Mouse (Mus musculus) forebrain, embryonic 11.5 days (tissue): ENCODE measurements at regions not wholly inside any gene's neighbourhood (a gene's known extent, or its start where the extent isn't known, plus 50 kb on each side); places are given as distances from the start of the nearest gene placed in this dataset.
A peak's percentile ranks its signal among the peaks of the same experiment; 100 is the strongest.

Source experiments
- ATAC-seq: fragments of 200-750 bp; cut with Nextera tagmentation; replicated peaks from 2 replicates; pipeline ENCODE4 v1.8.0; 2017; ENCODE audit warnings: moderate TSS enrichment; ENCODE audit not compliant: low FRiP score
- DNase-seq: peaks from one replicate; pipeline ENCODE4 v3.0.0-alpha.2; 2017; ENCODE audit warnings: low spot score
- H3K27ac ChIP-seq: fragments of 300-500 bp; sonication (generic); 2 replicates; pipeline ENCODE4 v1.5.1; 2014; ENCODE audit warnings: low read depth, low read length
- H3K27me3 ChIP-seq: fragments of 300-500 bp; sonication (generic); 2 replicates; pipeline ENCODE4 v1.6.1; 2014; ENCODE audit warnings: mild to moderate bottlenecking, low read length, mixed read lengths; ENCODE audit not compliant: control insufficient read depth, insufficient read depth
- H3K36me3 ChIP-seq: fragments of 300-500 bp; sonication (generic); 2 replicates; pipeline ENCODE4 v1.6.1; 2014; ENCODE audit warnings: mild to moderate bottlenecking, low read length, moderate library complexity, mixed read lengths; ENCODE audit not compliant: control insufficient read depth, insufficient read depth
- H3K4me1 ChIP-seq: fragments of 300-500 bp; sonication (generic); replicated peaks from 2 replicates; pipeline ENCODE4 v1.6.1; 2014; ENCODE audit warnings: low read length, mixed read lengths; ENCODE audit not compliant: control insufficient read depth, insufficient read depth
- H3K4me2 ChIP-seq: fragments of 300-500 bp; sonication (generic); 2 replicates; pipeline ENCODE4 v1.6.1; 2014; ENCODE audit warnings: low read depth, mild to moderate bottlenecking, low read length, moderate library complexity, mixed read lengths; ENCODE audit not compliant: severe bottlenecking
- H3K4me3 ChIP-seq: fragments of 300-500 bp; sonication (generic); 2 replicates; pipeline ENCODE4 v1.5.1; 2014; ENCODE audit warnings: low read depth, low read length
- H3K9ac ChIP-seq: fragments of 300-500 bp; sonication (generic); 2 replicates; pipeline ENCODE4 v1.6.1; 2014; ENCODE audit warnings: low read length
- H3K9me3 ChIP-seq: fragments of 300-500 bp; sonication (generic); 2 replicates; pipeline ENCODE4 v1.6.1; 2016; ENCODE audit warnings: low read length, mixed read lengths; ENCODE audit not compliant: control insufficient read depth
- WGBS: fragments of 180-500 bp; shearing (Covaris S2); extraction: QIAGEN DNeasy Blood & Tissue Kit; methylation state at CpG from one replicate; pipeline ENCODE4 v1.1.7; 2014; 5-methylcytosine and 5-hydroxymethylcytosine counted together

- WGBS = 87% methylated on average over 1 of the region's 1 CpGs
- no peak overlapping the region for H3K9ac ChIP-seq
- DNase-seq (no peak), ATAC-seq (no peak)
- no peaks in the 10 kb centered on the region for H3K4me1 ChIP-seq
- no peak overlapping the region for H3K27ac ChIP-seq
- no peaks in the 10 kb centered on the region for H3K36me3 ChIP-seq
- H3K4me2 ChIP-seq = no peak overlapping the region
- H3K9me3 ChIP-seq = no peaks in the 10 kb centered on the region
- no peak overlapping the region for H3K4me3 ChIP-seq
- no peaks in the 10 kb centered on the region for H3K27me3 ChIP-seq
These were observed 486.5 kb upstream of the Adamts5 start for GRCm38 (mm10) chr16:86388128-86388527.

DNA sequence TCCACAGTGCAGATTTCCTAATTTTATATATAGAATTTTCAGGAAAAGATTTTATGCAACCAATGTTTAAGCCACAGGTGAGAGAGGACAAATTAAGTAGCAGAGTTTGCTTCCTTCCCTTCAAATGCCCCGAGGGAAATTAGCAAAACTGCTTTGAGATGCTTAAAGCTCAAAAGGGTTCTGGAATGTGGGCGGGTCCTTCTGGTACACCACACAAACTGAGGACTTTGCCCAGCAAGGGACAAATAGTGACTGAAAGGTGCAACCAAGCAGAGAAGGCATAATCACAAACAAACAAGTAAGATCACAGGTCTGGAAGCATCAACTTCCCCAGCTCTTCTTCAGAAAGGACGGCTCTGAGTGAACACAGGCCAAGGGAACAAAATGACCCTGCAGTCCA lies 476.4 kb upstream of the Adamts5 start:
- Histone ChIP-seq H3K9me3 (no peaks in the 10 kb centered on the region), H3K4me3 (no peak overlapping the region), H3K27ac (no peak overlapping the region), H3K27me3 (no peaks in the 10 kb centered on the region), H3K36me3 (no peaks in the 10 kb centered on the region), H3K4me2 (no peak overlapping the region), H3K4me1 (no peaks in the 10 kb centered on the region), H3K9ac (no peak overlapping the region)
- 17% methylated on average over 3 of the region's 3 CpGs for WGBS
- ATAC-seq (peak; percentile 44; the same call in 1 of the 2 replicates), DNase-seq (no peak)

DNA sequence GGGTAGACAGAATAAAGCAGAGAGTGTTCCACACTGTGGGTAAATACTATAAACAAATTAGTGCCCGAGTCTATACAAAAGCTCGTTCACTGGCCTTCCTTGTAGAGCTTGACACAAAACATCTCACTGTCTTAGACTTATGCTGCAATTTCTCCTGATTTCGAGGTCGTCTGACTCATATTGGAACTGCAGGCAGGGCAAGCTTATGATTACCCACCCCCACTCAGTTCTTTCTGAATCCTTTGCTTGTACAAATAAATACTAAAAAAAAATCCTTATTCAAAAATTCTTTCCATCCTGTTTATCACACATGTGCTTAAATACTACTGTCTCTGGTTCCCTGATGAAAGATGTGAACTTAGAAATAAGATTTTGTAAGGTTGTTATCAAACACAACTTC lies 470.0 kb upstream of the Adamts5 start:
- DNase-seq (no peak), ATAC-seq (no peak)
- no peak overlapping the region for H3K9ac ChIP-seq
- no peak overlapping the region for H3K27ac ChIP-seq
- no peaks in the 10 kb centered on the region for H3K4me1 ChIP-seq
- 67% methylated on average over 4 of the region's 4 CpGs for WGBS
- no peaks in the 10 kb centered on the region for H3K36me3 ChIP-seq
- H3K4me2 ChIP-seq = no peak overlapping the region
- H3K27me3 ChIP-seq = no peaks in the 10 kb centered on the region
- no peak overlapping the region for H3K4me3 ChIP-seq
- no peaks in the 10 kb centered on the region for H3K9me3 ChIP-seq

GRCm38 (mm10) chr16:86368449-86368848 lies 466.8 kb upstream of the Adamts5 start:
- Histone ChIP-seq H3K4me1 (no peaks in the 10 kb centered on the region), H3K36me3 (no peaks in the 10 kb centered on the region), H3K27me3 (no peaks in the 10 kb centered on the region), H3K9ac (no peak overlapping the region), H3K4me3 (no peak overlapping the region), H3K9me3 (no peaks in the 10 kb centered on the region), H3K4me2 (no peak overlapping the region), H3K27ac (no peak overlapping the region)
- no peak for ATAC-seq
- no peak for DNase-seq
- WGBS = 93% methylated on average over 5 of the region's 5 CpGs

GRCm38 (mm10) chr16:86366197-86366596 lies 464.6 kb upstream of the Adamts5 start:
- Histone ChIP-seq H3K4me3 (no peak overlapping the region), H3K27me3 (no peaks in the 10 kb centered on the region), H3K4me1 (no peaks in the 10 kb centered on the region), H3K36me3 (no peaks in the 10 kb centered on the region), H3K9ac (no peak overlapping the region), H3K4me2 (no peak overlapping the region), H3K9me3 (no peaks in the 10 kb centered on the region), H3K27ac (no peak overlapping the region)
- 80% methylated on average over 1 of the region's 1 CpGs for WGBS
- ATAC-seq (no peak), DNase-seq (no peak)

DNA sequence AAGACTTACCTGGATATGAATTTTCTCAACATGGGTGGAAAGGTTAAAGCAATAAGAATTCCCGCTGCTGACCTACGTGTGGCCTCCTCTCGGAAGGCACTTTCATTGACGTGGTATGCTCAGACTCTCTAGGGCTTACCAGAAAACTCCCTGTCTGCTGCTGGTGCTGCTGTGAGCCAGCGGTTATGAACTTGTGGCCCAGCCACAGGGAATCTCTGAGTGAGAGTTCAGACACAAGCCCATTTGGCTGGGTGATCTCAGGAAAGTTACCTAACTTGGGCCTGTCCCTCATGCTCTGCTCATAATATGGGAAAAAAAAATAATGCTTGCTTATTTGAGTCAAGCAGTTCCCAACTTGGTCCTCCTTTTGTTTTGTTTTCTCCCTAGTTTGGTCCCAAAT lies 459.5 kb upstream of the Adamts5 start:
- Histone ChIP-seq H3K4me1 (no peaks in the 10 kb centered on the region), H3K27ac (no peak overlapping the region), H3K9ac (no peak overlapping the region), H3K4me3 (no peak overlapping the region), H3K36me3 (no peaks in the 10 kb centered on the region), H3K4me2 (no peak overlapping the region), H3K27me3 (no peaks in the 10 kb centered on the region), H3K9me3 (no peaks in the 10 kb centered on the region)
- ATAC-seq (no peak), DNase-seq (no peak)
- 87% methylated on average over 5 of the region's 5 CpGs for WGBS

- Histone ChIP-seq H3K36me3 (no peaks in the 10 kb centered on the region), H3K9me3 (no peaks in the 10 kb centered on the region), H3K27me3 (no peaks in the 10 kb centered on the region), H3K27ac (no peak overlapping the region), H3K9ac (no peak overlapping the region), H3K4me1 (no peaks in the 10 kb centered on the region), H3K4me2 (no peak overlapping the region), H3K4me3 (no peak overlapping the region)
- 87% methylated on average over 2 of the region's 2 CpGs for WGBS
- DNase-seq = no peak
- no peak for ATAC-seq
These were observed 453.4 kb upstream of the Adamts5 start for GRCm38 (mm10) chr16:86355036-86355435.

GRCm38 (mm10) chr16:86347753-86348152 lies 446.1 kb upstream of the Adamts5 start:
- no peak overlapping the region for H3K27ac ChIP-seq
- no peak overlapping the region for H3K4me2 ChIP-seq
- H3K4me1 ChIP-seq = no peaks in the 10 kb centered on the region
- ATAC-seq (no peak), DNase-seq (no peak)
- no peaks in the 10 kb centered on the region for H3K27me3 ChIP-seq
- H3K4me3 ChIP-seq = no peak overlapping the region
- no peaks in the 10 kb centered on the region for H3K9me3 ChIP-seq
- WGBS = 84% methylated on average over 5 of the region's 5 CpGs
- H3K9ac ChIP-seq = no peak overlapping the region
- H3K36me3 ChIP-seq = no peaks in the 10 kb centered on the region

GRCm38 (mm10) chr16:86346916-86347315 lies 445.3 kb upstream of the Adamts5 start:
- Histone ChIP-seq H3K9ac (no peak overlapping the region), H3K36me3 (no peaks in the 10 kb centered on the region), H3K4me2 (no peak overlapping the region), H3K27me3 (no peaks in the 10 kb centered on the region), H3K4me1 (no peaks in the 10 kb centered on the region), H3K4me3 (no peak overlapping the region), H3K9me3 (no peaks in the 10 kb centered on the region), H3K27ac (no peak overlapping the region)
- 73% methylated on average over 3 of the region's 3 CpGs for WGBS
- ATAC-seq (no peak), DNase-seq (no peak)
